Mouse (Mus musculus) intestine, embryonic 14.5 days (tissue): ENCODE data around the gene Ush2a. TPM values are rescaled to one million over a fixed set of nuclear protein-coding genes. Genes with fewer than 3 reads are reported as not detected.

Experiments
- ATAC-seq: fragments of 200-750 bp; cut with Nextera tagmentation; replicated peaks from 2 replicates; pipeline ENCODE4 v1.8.0; 2017; ENCODE audit warnings: low read depth, moderate number of reproducible peaks, moderate TSS enrichment, moderate library complexity; ENCODE audit not compliant: low FRiP score, low TSS enrichment
- DNase-seq: peaks from one replicate; pipeline ENCODE4 v3.0.0-alpha.2; 2018; ENCODE audit warnings: low spot score
- H3K27ac ChIP-seq: fragments of 300-500 bp; sonication (generic); 2 replicates; pipeline ENCODE4 v1.5.1; 2014; ENCODE audit warnings: low read depth, mild to moderate bottlenecking, control low read depth
- H3K27me3 ChIP-seq: fragments of 300-500 bp; sonication (generic); replicated peaks from 2 replicates; pipeline ENCODE4 v1.6.1; 2014; ENCODE audit warnings: low read length, control low read depth; ENCODE audit not compliant: control insufficient read depth, insufficient read depth
- H3K36me3 ChIP-seq: fragments of 300-500 bp; sonication (generic); 2 replicates; pipeline ENCODE4 v1.6.1; 2014; ENCODE audit warnings: low read length, control low read depth; ENCODE audit not compliant: control insufficient read depth, insufficient read depth
- H3K4me1 ChIP-seq: fragments of 300-500 bp; sonication (generic); replicated peaks from 2 replicates; pipeline ENCODE4 v1.6.1; 2014; ENCODE audit warnings: low read length, control low read depth, mixed read lengths; ENCODE audit not compliant: control insufficient read depth, insufficient read depth
- H3K4me2 ChIP-seq: fragments of 300-500 bp; sonication (generic); 2 replicates; pipeline ENCODE4 v1.6.1; 2014; ENCODE audit warnings: low read length
- H3K4me3 ChIP-seq: fragments of 300-500 bp; sonication (generic); 2 replicates; pipeline ENCODE4 v1.5.1; 2014; ENCODE audit warnings: low read depth, low read length, control low read depth, mixed read lengths
- H3K9ac ChIP-seq: fragments of 300-500 bp; sonication (generic); 2 replicates; pipeline ENCODE4 v1.6.1; 2014; ENCODE audit warnings: mild to moderate bottlenecking, low read length
- H3K9me3 ChIP-seq: fragments of 300-500 bp; sonication (generic); 2 replicates; pipeline ENCODE4 v1.6.1; 2016; ENCODE audit warnings: low read length, control low read depth; ENCODE audit not compliant: control insufficient read depth
- WGBS: fragments of 180-500 bp; shearing (Covaris S2); extraction: QIAGEN DNeasy Blood & Tissue Kit; methylation state at CpG from one replicate; pipeline ENCODE4 v1.1.7; 2014; 5-methylcytosine and 5-hydroxymethylcytosine counted together
- polyA plus RNA-seq: library from polyadenylated mRNA; unstranded; fragments of >200 nt; fragmentation: Nextera tagmentation; extraction: Ambion mirVana; gene quantifications from 2 replicates; pipeline ENCODE4 v1.2.1, GENCODE M21; 2014

The Ush2a gene
- polyA plus RNA-seq, 1 experiment from 2014 or later = 0.04 TPM

GRCm38 (mm10) chr1:188643156-188643555 lies 381.3 kb downstream of the Ush2a start:
- 80% methylated on average over 3 of the region's 3 CpGs for WGBS
- Histone ChIP-seq H3K4me1 (no peaks in the 10 kb centered on the region), H3K27ac (no peak overlapping the region), H3K9ac (no peak overlapping the region), H3K4me3 (no peak overlapping the region), H3K27me3 (no peaks in the 10 kb centered on the region), H3K4me2 (no peak overlapping the region), H3K9me3 (no peaks in the 10 kb centered on the region), H3K36me3 (no peaks in the 10 kb centered on the region)
- ATAC-seq = no peak
- no peak for DNase-seq

DNA sequence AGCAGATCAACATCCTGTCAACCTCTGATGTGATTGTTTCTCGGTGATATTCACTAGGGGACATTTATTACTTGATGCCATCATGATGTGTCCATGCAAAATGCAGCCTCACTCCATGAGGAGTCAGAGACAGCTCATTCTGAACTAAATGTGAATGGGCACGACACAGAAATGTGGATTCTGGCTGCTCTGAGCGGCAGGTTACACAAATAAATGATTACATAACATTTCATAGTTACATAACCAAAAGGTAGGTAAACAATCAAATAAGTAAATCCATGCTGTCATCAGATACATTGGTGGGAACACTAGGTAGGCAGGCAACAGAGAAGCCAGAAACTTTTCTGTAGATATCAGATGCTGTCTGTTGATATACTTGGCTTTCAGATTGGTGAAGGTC lies 391.2 kb downstream of the Ush2a start:
- ATAC-seq (no peak), DNase-seq (no peak)
- Histone ChIP-seq H3K4me2 (no peak overlapping the region), H3K36me3 (no peaks in the 10 kb centered on the region), H3K27ac (no peak overlapping the region), H3K4me1 (no peaks in the 10 kb centered on the region), H3K27me3 (no peaks in the 10 kb centered on the region), H3K9me3 (no peaks in the 10 kb centered on the region), H3K4me3 (no peak overlapping the region), H3K9ac (no peak overlapping the region)
- WGBS = 81% methylated on average over 3 of the region's 3 CpGs

DNA sequence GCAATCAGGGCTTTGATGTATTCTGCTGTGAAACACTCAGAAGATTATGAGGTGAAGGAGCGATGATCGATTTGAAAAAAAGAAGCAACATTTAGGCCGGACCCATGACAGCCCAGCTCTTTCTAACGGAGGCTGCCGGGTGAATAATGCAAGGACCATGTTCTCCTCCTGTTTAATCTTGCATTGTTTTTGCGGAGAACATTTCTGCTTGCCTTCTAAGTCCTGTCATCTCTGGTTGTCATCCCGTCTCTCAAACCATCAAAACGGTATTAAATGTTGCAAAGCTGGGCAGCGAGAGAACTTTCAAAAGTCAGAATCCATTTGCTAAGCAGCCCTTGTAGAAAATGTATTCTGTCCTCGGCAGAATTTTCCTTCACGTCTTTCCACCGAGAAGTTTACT lies 394.3 kb downstream of the Ush2a start:
- no peak overlapping the region for H3K27ac ChIP-seq
- no peaks in the 10 kb centered on the region for H3K27me3 ChIP-seq
- DNase-seq (no peak), ATAC-seq (no peak)
- H3K9me3 ChIP-seq = no peaks in the 10 kb centered on the region
- H3K36me3 ChIP-seq = no peaks in the 10 kb centered on the region
- no peak overlapping the region for H3K4me2 ChIP-seq
- no peak overlapping the region for H3K4me3 ChIP-seq
- 0 out of 2 replicates have a peak, but pooled peaks cover 4% of the 10 kb centered on the region for H3K4me1 ChIP-seq
- H3K9ac ChIP-seq = no peak overlapping the region
- WGBS = 92% methylated on average over 12 of the region's 12 CpGs

- Histone ChIP-seq H3K9me3 (no peaks in the 10 kb centered on the region), H3K4me2 (no peak overlapping the region), H3K36me3 (no peaks in the 10 kb centered on the region), H3K27me3 (no peaks in the 10 kb centered on the region), H3K4me1 (0 out of 2 replicates have a peak, but pooled peaks cover 4% of the 10 kb centered on the region), H3K4me3 (no peak overlapping the region), H3K27ac (no peak overlapping the region), H3K9ac (no peak overlapping the region)
- DNase-seq (no peak), ATAC-seq (no peak)
- WGBS = 60% methylated on average over 3 of the region's 3 CpGs
Observed at GRCm38 (mm10) chr1:188659159-188659558, 397.3 kb downstream of the Ush2a start.

GRCm38 (mm10) chr1:188660339-188660738 lies 398.5 kb downstream of the Ush2a start:
- Histone ChIP-seq H3K36me3 (no peaks in the 10 kb centered on the region), H3K27ac (no peak overlapping the region; the same call in 1 of the 2 replicates), H3K4me1 (0 out of 2 replicates have a peak, but pooled peaks cover 4% of the 10 kb centered on the region), H3K27me3 (no peaks in the 10 kb centered on the region), H3K4me2 (peak overlapping the region; percentile 50), H3K9me3 (no peaks in the 10 kb centered on the region), H3K4me3 (peak overlapping the region; percentile 20), H3K9ac (peak overlapping the region; percentile 30; the same call in 1 of the 2 replicates)
- ATAC-seq (0 out of 2 replicates have a peak, but pooled peaks have one; percentile 40), DNase-seq (no peak)
- WGBS = 16% methylated on average over 3 of the region's 3 CpGs

DNA sequence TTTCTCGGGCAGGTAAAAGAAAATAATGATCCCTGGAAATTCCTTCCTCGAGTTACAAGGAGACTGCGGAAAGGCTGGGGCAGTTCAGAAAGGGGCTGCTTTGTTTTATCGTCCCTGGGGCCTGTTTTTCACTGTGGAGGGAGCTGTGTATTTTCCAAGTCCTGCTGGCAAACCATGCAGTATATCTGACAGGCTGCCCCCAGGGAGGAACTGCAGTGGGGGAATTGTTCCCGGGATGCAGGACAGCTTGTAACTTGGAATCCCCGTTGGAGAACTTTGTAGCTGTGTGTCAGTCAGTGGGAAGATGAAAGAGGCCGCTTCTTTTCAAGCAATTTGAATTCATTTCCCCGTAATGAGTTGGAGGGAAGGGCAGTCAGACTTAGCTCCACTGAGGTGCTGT lies 399.1 kb downstream of the Ush2a start:
- H3K4me1 ChIP-seq = 0 out of 2 replicates have a peak, but pooled peaks cover 4% of the 10 kb centered on the region
- no peak overlapping the region for H3K27ac ChIP-seq
- 8% methylated on average over 8 of the region's 8 CpGs for WGBS
- peak overlapping the region; percentile 50 for H3K4me2 ChIP-seq
- ATAC-seq (no peak), DNase-seq (peak; percentile 53)
- no peaks in the 10 kb centered on the region for H3K27me3 ChIP-seq
- peak overlapping the region; percentile 20 for H3K4me3 ChIP-seq
- no peaks in the 10 kb centered on the region for H3K36me3 ChIP-seq
- no peaks in the 10 kb centered on the region for H3K9me3 ChIP-seq
- H3K9ac ChIP-seq = peak overlapping the region; percentile 30

GRCm38 (mm10) chr1:188667460-188667859 lies 405.6 kb downstream of the Ush2a start:
- no peak for ATAC-seq
- WGBS = 71% methylated on average over 8 of the region's 8 CpGs
- no peak overlapping the region for H3K4me2 ChIP-seq
- no peak overlapping the region for H3K4me3 ChIP-seq
- no peaks in the 10 kb centered on the region for H3K27me3 ChIP-seq
- DNase-seq = no peak
- no peak overlapping the region for H3K9ac ChIP-seq
- no peaks in the 10 kb centered on the region for H3K4me1 ChIP-seq
- H3K36me3 ChIP-seq = no peaks in the 10 kb centered on the region
- no peaks in the 10 kb centered on the region for H3K9me3 ChIP-seq
- no peak overlapping the region for H3K27ac ChIP-seq

GRCm38 (mm10) chr1:188668513-188668912 lies 406.7 kb downstream of the Ush2a start:
- no peaks in the 10 kb centered on the region for H3K9me3 ChIP-seq
- WGBS = 71% methylated on average over 12 of the region's 12 CpGs
- H3K36me3 ChIP-seq = no peaks in the 10 kb centered on the region
- H3K27me3 ChIP-seq = no peaks in the 10 kb centered on the region
- no peak overlapping the region for H3K4me2 ChIP-seq
- H3K4me1 ChIP-seq = no peaks in the 10 kb centered on the region
- DNase-seq = no peak
- no peak overlapping the region for H3K9ac ChIP-seq
- H3K4me3 ChIP-seq = no peak overlapping the region
- H3K27ac ChIP-seq = no peak overlapping the region
- ATAC-seq = no peak

DNA sequence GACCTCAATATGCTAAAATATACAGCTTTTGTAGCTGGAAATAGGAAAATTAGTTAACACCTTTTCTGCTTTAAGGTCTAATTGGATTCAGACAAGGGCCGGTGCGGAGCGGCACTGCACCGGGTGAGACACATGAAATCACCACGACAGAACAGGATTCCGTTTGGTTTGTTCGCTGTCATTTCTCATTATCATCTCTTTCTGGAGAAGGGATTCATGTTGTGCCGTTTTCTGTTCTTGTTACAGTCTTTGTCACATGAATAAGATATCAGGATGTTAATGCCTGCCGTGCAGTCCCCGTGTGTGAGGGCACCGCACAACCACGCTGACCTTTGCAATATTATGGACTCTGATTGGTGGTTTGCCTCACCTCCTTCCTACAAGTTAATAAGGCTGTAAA lies 411.0 kb downstream of the Ush2a start:
- Histone ChIP-seq H3K36me3 (no peaks in the 10 kb centered on the region), H3K9ac (no peak overlapping the region), H3K27ac (no peak overlapping the region), H3K9me3 (no peaks in the 10 kb centered on the region), H3K4me2 (no peak overlapping the region), H3K27me3 (no peaks in the 10 kb centered on the region), H3K4me3 (no peak overlapping the region), H3K4me1 (no peaks in the 10 kb centered on the region)
- no peak for ATAC-seq
- WGBS = 94% methylated on average over 12 of the region's 12 CpGs
- no peak for DNase-seq
